Mouse (Mus musculus): Measurements from ENCODE around the gene Ddx43. TPM values are rescaled to one million over a fixed set of nuclear protein-coding genes. Genes with fewer than 3 reads are reported as not detected.
"Not testable (repeated sequence)": the region's sequence is repeated elsewhere in the genome, so short reads cannot be mapped to it uniquely, and the experiment has no call there.

The Ddx43 gene
- 3.0 and 4.0 TPM in 2 replicates for polyA plus RNA-seq (2012; rRNA removed)

DNA sequence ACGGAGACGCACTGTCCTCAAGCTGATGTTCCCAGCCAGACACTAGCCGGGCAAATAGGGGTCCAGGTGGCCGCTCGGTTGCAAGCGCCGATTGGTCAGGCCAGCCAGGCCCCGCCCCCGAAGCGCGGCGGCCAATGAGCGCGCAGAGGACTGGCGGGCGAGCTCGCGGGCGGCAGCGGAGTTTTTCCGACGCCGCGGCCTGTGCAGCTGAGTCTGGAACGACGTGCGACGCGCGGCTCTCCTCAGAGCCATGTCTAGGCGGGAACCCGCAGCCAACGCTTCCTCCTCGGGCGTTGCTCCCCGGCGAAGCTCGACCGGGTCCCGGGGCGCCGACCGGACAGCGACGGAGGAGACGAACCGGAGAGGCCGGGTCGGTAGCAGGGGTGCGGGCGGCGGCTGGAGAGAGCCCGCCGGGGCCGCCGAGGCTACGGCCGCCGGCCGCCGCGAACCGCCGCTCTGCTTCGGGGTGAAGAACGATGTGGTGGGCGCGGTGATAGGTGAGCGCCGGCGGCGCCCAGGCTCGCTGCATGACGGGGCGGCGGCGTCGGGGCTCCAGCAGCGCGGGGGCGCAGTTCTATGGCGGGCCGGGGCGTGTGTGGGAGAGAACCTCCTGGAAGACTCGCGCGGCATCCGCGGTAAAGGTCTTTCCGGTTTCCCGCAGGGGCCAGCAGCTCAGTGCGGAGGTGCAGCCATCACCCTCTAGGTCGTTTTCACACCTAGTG is at the start of gene Ddx43:
Gene Ddx43 (plus strand): TSS at position 148 of the 722 bp plus-strand sequence.
- H3K36me3 ChIP-seq (ENCODE audit: control insufficient read depth, insufficient read depth, low read length), result no peaks in the 10 kb centered on the region; the same call in 1 of the 2 replicates
- peak within 1 kb of the TSS; percentile 88 for H3K27ac ChIP-seq (ENCODE audit: control insufficient read depth, insufficient read depth, low read depth, low read length)
- H3K4me1 ChIP-seq (ENCODE audit: control insufficient read depth, insufficient read depth, low read length), result peaks cover 8% of the 10 kb centered on the region
- H3K4me3 ChIP-seq (ENCODE audit: control insufficient read depth, low read depth, low read length), result peak within 1 kb of the TSS; percentile 96
- TF ChIP-seq POLR2A (IDR thresholded peaks at IDR 0.05; ENCODE audit: control insufficient read depth, low read depth, low read length), result peak; percentile 86
- TF ChIP-seq CTCF (IDR thresholded peaks at IDR 0.05; ENCODE audit: control insufficient read depth, insufficient read depth, insufficient replicate concordance, low read depth, low read length), result no peak
- H3K27me3 ChIP-seq (ENCODE audit: control insufficient read depth, insufficient read depth, low read length), result no peaks in the 10 kb centered on the region

DNA sequence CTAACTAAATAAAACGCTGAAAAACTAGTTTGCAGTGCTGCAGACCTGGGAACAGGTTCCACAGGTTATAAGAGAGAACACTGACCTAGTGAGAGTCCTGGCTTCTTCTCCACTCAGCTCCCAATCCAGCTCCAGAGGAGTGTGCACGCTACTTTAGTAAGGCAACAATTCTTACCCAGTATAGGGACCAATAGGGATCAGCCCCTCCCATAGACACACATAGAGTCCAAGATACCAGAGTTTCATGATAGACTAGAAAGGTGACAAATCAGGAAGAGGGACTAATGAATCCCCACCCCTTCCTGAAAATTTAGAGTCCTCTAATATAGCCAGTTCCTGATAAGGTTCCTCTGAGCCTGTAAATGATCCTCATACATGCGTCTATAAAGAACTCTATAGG is 48.6 kb upstream of the Ddx43 start:
- Histone ChIP-seq H3K36me3 (ENCODE audit: control insufficient read depth, insufficient read depth, low read length) (no peaks in the 10 kb centered on the region), H3K4me1 (ENCODE audit: control insufficient read depth, insufficient read depth, low read length) (no peaks in the 10 kb centered on the region), H3K27me3 (ENCODE audit: control insufficient read depth, insufficient read depth, low read length) (no peaks in the 10 kb centered on the region), H3K27ac (ENCODE audit: control insufficient read depth, insufficient read depth, low read depth, low read length) (no peak overlapping the region), H3K4me3 (ENCODE audit: control insufficient read depth, low read depth, low read length) (no peak overlapping the region)
- no peak for TF ChIP-seq POLR2A (IDR thresholded peaks at IDR 0.05; ENCODE audit: control insufficient read depth, low read depth, low read length)
- no peak for TF ChIP-seq CTCF (IDR thresholded peaks at IDR 0.05; ENCODE audit: control insufficient read depth, insufficient read depth, insufficient replicate concordance, low read depth, low read length)

GRCm38 (mm10) chr9:78348206-78349004 is 47.2 kb upstream of the Ddx43 start:
- not testable (repeated sequence) for H3K4me1 ChIP-seq (ENCODE audit: control insufficient read depth, insufficient read depth, low read length); H3K27me3 ChIP-seq (ENCODE audit: control insufficient read depth, insufficient read depth, low read length); H3K4me3 ChIP-seq (ENCODE audit: control insufficient read depth, low read depth, low read length); H3K36me3 ChIP-seq (ENCODE audit: control insufficient read depth, insufficient read depth, low read length)
- peak overlapping the region; percentile 63 for H3K27ac ChIP-seq (ENCODE audit: control insufficient read depth, insufficient read depth, low read depth, low read length)

DNA sequence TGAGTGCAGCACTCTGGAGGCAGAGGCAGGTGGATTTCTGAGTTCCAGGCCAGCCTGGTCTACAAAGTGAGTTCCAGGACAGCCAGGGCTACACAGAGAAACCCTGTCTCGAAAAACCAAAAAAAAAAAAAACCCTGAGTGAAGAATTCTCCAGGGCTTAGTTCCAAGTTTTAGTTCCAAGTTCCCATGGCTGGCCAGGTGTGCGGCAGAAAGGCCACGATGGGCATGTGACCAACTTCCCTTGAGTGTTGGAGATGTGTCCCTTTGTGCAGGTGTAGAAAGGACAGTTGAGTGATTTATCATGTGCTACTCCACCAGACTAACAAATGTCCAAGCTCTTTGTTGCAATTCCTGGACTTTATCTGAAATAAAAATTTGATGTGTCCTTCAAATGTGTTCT is 46.4 kb upstream of the Ddx43 start:
- H3K36me3 ChIP-seq (ENCODE audit: control insufficient read depth, insufficient read depth, low read length); H3K4me1 ChIP-seq (ENCODE audit: control insufficient read depth, insufficient read depth, low read length); H3K4me3 ChIP-seq (ENCODE audit: control insufficient read depth, low read depth, low read length); H3K27me3 ChIP-seq (ENCODE audit: control insufficient read depth, insufficient read depth, low read length): not testable (repeated sequence)
- H3K27ac ChIP-seq (ENCODE audit: control insufficient read depth, insufficient read depth, low read depth, low read length), result peak overlapping the region; percentile 63; the same call in 1 of the 2 replicates

- not testable (repeated sequence) for H3K27ac ChIP-seq (ENCODE audit: control insufficient read depth, insufficient read depth, low read depth, low read length); H3K27me3 ChIP-seq (ENCODE audit: control insufficient read depth, insufficient read depth, low read length); H3K4me3 ChIP-seq (ENCODE audit: control insufficient read depth, low read depth, low read length); H3K4me1 ChIP-seq (ENCODE audit: control insufficient read depth, insufficient read depth, low read length); H3K36me3 ChIP-seq (ENCODE audit: control insufficient read depth, insufficient read depth, low read length)
Observed at GRCm38 (mm10) chr9:78350007-78350406, 45.6 kb upstream of the Ddx43 start.

DNA sequence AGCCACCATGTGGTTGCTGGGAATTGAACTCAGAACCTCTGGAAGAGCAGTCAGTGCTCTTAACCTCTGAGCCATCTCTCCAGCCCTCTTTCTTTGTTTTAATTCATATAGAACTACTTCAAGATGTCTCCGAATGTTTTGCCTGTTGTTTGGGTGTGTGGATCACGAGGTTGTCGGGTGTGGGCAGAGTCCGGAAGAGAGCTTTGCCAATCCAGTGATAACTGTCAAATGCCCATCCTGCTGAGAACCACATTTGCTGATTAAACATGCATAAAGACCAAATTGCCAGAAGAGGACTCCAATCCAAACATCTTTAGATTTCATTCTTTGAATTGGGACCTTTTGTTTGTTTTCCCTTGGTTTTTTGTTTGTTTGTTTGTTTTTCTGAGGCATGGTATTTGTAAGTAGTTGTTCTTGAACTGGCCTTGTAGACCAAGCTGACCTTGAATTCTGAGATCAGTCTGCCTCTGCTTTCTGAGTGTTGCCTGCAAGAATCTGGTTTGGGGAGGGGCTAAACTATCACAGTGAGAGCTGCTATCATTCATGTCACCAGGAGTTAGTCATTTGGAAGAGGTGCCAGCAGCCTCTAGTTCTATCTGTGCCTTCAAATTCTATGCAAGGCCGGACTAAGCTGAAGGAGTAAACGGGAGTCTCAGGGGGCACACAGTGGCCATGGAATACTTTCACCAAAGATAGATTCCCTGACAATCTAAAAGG is 43.9 kb upstream of the Ddx43 start:
- TF ChIP-seq CTCF (IDR thresholded peaks at IDR 0.05; ENCODE audit: control insufficient read depth, insufficient read depth, insufficient replicate concordance, low read depth, low read length), result no peak
- TF ChIP-seq POLR2A (IDR thresholded peaks at IDR 0.05; ENCODE audit: control insufficient read depth, low read depth, low read length), result no peak
- Histone ChIP-seq H3K27me3 (ENCODE audit: control insufficient read depth, insufficient read depth, low read length) (no peaks in the 10 kb centered on the region), H3K27ac (ENCODE audit: control insufficient read depth, insufficient read depth, low read depth, low read length) (no peak overlapping the region), H3K4me1 (ENCODE audit: control insufficient read depth, insufficient read depth, low read length) (no peaks in the 10 kb centered on the region), H3K4me3 (ENCODE audit: control insufficient read depth, low read depth, low read length) (no peak overlapping the region), H3K36me3 (ENCODE audit: control insufficient read depth, insufficient read depth, low read length) (no peaks in the 10 kb centered on the region)

DNA sequence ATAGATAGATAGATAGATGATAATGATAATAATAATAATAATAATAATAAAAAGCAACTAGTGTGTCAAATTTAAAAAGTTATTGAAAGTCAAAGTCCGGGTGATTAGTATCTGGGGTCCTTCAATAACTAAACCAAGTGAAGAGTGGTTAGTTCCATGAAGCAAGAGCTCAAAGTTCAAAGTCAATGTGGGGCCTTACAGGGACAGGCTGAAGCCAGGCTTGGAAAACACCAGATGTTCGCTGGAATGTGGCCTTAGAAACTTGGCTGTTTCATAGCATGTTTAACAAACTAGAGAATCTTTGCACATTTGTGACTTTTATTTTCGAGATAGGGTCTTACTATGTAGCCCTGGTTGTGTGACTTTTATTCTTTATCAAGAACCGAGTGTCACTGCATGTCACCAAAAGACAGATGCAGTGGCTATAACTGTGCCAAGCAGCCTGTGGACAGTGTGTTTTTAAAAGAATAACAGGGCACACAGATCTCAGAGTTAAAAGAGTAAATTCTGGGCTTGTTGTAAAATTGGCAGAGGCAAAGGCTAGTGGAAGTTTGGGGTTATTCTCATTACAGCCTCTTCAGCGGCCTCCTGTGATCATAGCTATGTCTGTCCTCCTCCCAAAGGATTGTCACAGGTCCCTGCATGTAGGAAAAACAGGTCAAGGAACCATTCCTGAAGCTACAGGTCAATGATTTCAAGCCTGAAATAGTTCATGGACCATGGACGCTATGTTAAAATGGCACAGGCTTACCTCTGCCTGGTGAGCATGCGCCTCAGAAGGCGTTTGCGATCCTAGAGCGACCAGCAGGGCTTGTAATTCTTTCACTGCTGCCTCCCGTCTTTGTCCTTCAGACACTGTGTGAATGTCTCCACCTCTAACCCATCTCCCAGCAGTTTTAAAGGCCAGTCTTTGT is 40.7 kb upstream of the Ddx43 start:
- no peak overlapping the region for H3K27ac ChIP-seq (ENCODE audit: control insufficient read depth, insufficient read depth, low read depth, low read length)
- no peaks in the 10 kb centered on the region for H3K27me3 ChIP-seq (ENCODE audit: control insufficient read depth, insufficient read depth, low read length)
- H3K4me3 ChIP-seq (ENCODE audit: control insufficient read depth, low read depth, low read length), result no peak overlapping the region
- no peaks in the 10 kb centered on the region for H3K36me3 ChIP-seq (ENCODE audit: control insufficient read depth, insufficient read depth, low read length)
- TF ChIP-seq CTCF (IDR thresholded peaks at IDR 0.05; ENCODE audit: control insufficient read depth, insufficient read depth, insufficient replicate concordance, low read depth, low read length) (no peak), POLR2A (IDR thresholded peaks at IDR 0.05; ENCODE audit: control insufficient read depth, low read depth, low read length) (no peak)
- no peaks in the 10 kb centered on the region for H3K4me1 ChIP-seq (ENCODE audit: control insufficient read depth, insufficient read depth, low read length)

Measured in testis, adult 2 months (tissue).